Mouse (Mus musculus): ENCODE measurements around the gene Pitpnm1.
"Not testable (repeated sequence)": the region's sequence is repeated elsewhere in the genome, so short reads cannot be mapped to it uniquely, and the experiment has no call there.

Gene Pitpnm1

GRCm38 (mm10) chr19:4115816-4116215 is 16.0 kb downstream of the Pitpnm1 start:
- no peak for DNase-seq (ENCODE audit: low read depth in 2 of 2, low spot score in 2 of 2)

- DNase-seq (ENCODE audit: low read depth in 2 of 2, low spot score in 2 of 2): no peak
Observed at GRCm38 (mm10) chr19:4117006-4117405, 17.2 kb downstream of the Pitpnm1 start.

GRCm38 (mm10) chr19:4118350-4118749 is 18.6 kb downstream of the Pitpnm1 start:
- DNase-seq (ENCODE audit: low read depth in 2 of 2, low spot score in 2 of 2): no peak

GRCm38 (mm10) chr19:4119716-4120487 is 20.1 kb downstream of the Pitpnm1 start:
- DNase-seq (ENCODE audit: low read depth in 2 of 2, low spot score in 2 of 2): peak; percentile 68 to 72

GRCm38 (mm10) chr19:4120496-4120895 is 20.7 kb downstream of the Pitpnm1 start:
- no peak for DNase-seq (ENCODE audit: low read depth in 2 of 2, low spot score in 2 of 2)

GRCm38 (mm10) chr19:4121097-4121805 is 21.5 kb downstream of the Pitpnm1 start:
- DNase-seq (ENCODE audit: low read depth in 2 of 2, low spot score in 2 of 2): peak; percentile 96 to 99

GRCm38 (mm10) chr19:4121896-4122295 is 22.1 kb downstream of the Pitpnm1 start:
- DNase-seq (ENCODE audit: low read depth in 2 of 2, low spot score in 2 of 2): not testable (repeated sequence)

- no peak for DNase-seq (ENCODE audit: low read depth in 2 of 2, low spot score in 2 of 2)
Observed at GRCm38 (mm10) chr19:4122411-4123370, 22.9 kb downstream of the Pitpnm1 start.

GRCm38 (mm10) chr19:4124432-4124831 is 24.6 kb downstream of the Pitpnm1 start:
- DNase-seq (ENCODE audit: low read depth in 2 of 2, low spot score in 2 of 2): no peak

GRCm38 (mm10) chr19:4125268-4125667 is 25.5 kb downstream of the Pitpnm1 start:
- DNase-seq (ENCODE audit: low read depth in 2 of 2, low spot score in 2 of 2): not testable (repeated sequence)

GRCm38 (mm10) chr19:4125741-4126696 is 26.2 kb downstream of the Pitpnm1 start, which contains the start of gene Aip:
Gene Aip, minus strand, starts transcription at chr19:4125858.
- peak; percentile 98 to 99 for DNase-seq (ENCODE audit: low read depth in 2 of 2, low spot score in 2 of 2)

GRCm38 (mm10) chr19:4126759-4127495 is 27.1 kb downstream of the Pitpnm1 start:
- no peak for DNase-seq (ENCODE audit: low read depth in 2 of 2, low spot score in 2 of 2)

GRCm38 (mm10) chr19:4129462-4129861 is 29.7 kb downstream of the Pitpnm1 start:
- no peak for DNase-seq (ENCODE audit: low read depth in 2 of 2, low spot score in 2 of 2)

GRCm38 (mm10) chr19:4130106-4130505 is 30.3 kb downstream of the Pitpnm1 start:
- no peak for DNase-seq (ENCODE audit: low read depth in 2 of 2, low spot score in 2 of 2)

- no peak for DNase-seq (ENCODE audit: low read depth in 2 of 2, low spot score in 2 of 2)
Observed at GRCm38 (mm10) chr19:4131075-4131474, 31.3 kb downstream of the Pitpnm1 start.

- DNase-seq (ENCODE audit: low read depth in 2 of 2, low spot score in 2 of 2): no peak
Observed at GRCm38 (mm10) chr19:4131768-4132167, 32.0 kb downstream of the Pitpnm1 start.

- no peak for DNase-seq (ENCODE audit: low read depth in 2 of 2, low spot score in 2 of 2)
Observed at GRCm38 (mm10) chr19:4134354-4134753, 34.6 kb downstream of the Pitpnm1 start.

- DNase-seq (ENCODE audit: low read depth in 2 of 2, low spot score in 2 of 2): not testable (repeated sequence)
Observed at GRCm38 (mm10) chr19:4135229-4135962, 35.6 kb downstream of the Pitpnm1 start.

- not testable (repeated sequence) for DNase-seq (ENCODE audit: low read depth in 2 of 2, low spot score in 2 of 2)
Observed at GRCm38 (mm10) chr19:4135963-4136345, 36.2 kb downstream of the Pitpnm1 start.

Data from CD8-positive naive resting alpha-beta T cell, adult 2 months (primary cell).